Mouse (Mus musculus) urinary bladder, postnatal 36 days (tissue): ENCODE data around the gene Bud23.
A peak's percentile ranks its signal among the peaks of the same experiment; 100 is the strongest.
"Not testable (repeated sequence)": the region's sequence is repeated elsewhere in the genome, so short reads cannot be mapped to it uniquely, and the experiment has no call there.

ENCODE experiments used
- DNase-seq, 2 experiments: peaks; one replicate each; pipeline ENCODE4 v3.0.0; 2022; ENCODE audit warnings: low spot score in 2 of 2, mixed read lengths in 1 of 2

The Bud23 gene

DNA sequence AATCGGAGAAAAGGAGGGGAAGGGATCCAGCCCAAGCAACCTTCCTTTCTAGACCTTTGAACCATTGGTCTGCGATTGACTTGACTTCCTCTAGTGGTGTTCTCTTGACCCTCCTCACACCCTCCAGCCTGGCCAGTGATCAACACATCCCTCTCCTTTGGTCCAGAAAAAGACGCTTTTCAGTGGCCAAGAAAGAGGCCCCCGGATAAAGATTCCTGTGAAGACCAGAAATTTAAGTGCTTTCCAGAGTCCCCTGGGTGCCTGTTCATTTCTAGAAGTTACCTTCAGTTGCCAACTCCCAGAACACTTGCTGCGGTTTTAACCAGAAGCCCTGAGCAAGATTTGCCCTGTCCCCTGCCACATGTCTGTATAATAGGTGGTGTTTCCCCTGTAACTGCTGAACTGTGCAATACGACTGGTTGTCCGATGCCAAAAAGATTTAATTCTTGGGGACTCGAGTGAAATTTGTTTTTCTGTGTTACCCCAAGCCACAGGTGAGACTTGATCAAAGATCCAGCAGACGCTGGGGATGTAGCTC, at the start of gene Bud23:
Gene Bud23, minus strand, starts transcription at position 51 of the 538 bp plus-strand sequence.
- DNase-seq: not testable (repeated sequence)

DNA sequence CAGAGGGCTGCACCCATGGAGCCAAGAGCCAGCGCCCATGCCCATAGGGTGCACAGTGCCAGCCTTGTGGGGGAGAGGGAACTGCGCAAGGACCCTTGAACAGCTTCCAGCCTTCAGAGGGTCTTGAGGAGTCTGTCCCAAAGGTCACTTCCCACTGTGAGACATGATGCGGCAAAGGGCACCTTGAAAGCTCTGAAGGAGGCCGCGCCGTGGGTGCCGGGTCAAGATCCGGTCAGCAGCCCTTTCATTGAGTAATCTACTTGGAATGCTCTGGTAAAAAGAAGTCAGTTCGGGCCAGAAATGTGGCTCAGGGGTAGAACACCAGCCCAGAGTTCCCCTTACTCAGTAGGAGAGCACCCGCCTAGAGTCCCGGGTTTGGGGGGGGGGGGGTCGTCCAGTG, 49.0 kb upstream of the Bud23 start:
- no peak for DNase-seq

DNA sequence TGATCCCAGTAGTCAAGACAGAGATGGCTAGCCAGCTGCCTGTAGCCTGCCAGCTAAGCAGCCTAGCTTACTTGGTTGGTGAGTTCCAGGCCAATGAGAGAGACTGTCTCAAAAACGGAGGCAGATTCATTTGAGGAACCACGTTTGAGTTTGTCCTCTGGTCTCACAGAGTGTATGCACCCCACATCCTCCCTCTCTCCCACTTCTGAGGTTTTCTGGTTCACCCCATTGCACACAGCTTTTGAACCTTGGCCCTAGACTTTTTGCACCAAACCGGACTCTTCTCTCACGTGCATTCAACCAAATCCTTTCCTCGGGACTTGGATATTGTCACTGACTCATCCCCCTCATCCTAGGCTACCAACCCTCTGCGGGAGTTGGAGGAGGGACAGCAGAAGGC, 45.2 kb upstream of the Bud23 start:
- no peak for DNase-seq

DNA sequence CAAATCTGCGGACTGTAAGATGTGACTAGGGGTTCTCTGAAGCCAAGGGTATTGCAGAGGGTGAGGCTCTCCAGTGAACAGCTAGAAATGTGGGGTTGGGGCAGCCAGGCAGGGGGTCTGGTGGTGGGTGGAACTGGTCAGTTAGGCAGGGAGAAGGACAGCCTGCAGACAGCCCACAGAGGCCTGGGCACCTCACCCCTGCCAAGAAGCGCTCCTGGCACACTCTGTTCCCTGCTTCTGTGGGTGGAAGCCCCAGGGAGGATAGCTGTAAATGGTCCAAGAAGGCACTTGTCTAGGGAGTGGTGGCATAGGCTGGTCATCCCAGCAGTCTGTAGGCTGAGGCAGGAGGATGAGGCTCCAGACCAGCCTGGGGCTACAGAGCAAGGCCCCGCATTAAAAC, 44.7 kb upstream of the Bud23 start:
- DNase-seq: peak in 1 of 2 experiments; percentile 42

DNA sequence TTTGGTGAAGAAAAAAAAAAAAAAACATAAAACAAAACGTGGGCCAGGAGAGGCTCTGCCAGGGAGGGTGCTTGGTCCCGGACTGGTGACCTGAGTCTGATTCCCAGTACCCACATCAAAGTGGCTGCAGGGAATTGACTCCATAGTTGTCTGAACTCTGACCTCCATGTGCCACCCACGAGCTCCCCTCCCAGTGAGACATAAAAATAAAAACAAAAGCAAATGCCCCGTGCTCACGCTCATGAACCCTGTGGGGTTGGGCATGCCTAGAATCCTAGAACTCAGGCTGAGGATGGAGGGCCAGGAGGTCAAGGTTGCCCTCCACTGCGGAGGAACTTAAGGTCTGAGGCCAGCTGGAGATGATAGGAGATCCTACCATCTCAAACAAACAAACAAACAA, 44.3 kb upstream of the Bud23 start:
- DNase-seq: no peak

DNA sequence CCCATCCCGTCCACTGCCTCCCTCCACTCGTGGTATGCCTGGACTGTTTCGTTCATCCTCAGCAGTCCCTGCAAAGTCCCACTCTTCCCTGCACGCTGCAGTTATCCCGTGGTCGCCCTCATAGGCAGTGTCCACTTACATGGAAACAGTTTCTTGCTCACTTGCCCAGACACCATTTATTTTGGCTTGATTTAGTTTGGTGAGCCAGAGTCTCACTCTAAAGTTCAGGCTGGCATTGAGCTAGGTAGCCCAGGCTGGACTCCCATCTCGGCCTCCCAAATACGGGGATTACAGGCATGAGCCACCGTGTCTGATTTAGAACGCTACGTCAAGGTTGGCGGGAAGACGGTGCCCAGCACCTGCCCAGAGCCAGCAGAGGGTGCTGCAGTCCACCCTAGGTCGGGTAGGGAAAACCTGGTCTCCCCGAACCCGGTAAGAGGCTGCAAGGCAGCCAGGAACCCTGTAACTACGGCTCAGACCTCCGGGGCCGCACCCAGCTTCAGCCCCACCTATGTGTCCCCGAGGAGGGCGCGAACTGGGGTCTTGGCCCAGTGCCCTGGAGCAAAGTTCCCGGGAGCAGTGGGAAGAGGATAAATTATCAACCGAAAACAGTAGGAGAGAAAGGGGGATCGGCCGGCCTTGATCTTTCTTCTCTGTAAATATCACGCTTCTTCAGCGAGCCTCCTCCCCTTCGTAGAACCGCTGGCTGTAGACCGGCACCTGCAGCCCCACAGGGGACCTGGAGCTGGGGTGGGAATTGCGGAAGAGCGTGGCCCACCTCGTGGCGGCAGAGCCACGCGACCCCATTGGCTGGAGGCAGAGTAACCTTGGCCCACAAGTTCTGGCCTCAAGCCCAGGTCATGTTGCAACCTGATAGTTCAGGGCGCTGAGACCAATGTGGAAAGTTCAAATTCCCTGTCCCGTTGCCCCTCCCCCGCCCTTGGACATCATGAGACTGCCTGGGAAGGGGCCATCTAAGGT, 43.1 kb upstream of the Bud23 start:
- DNase-seq: peak; percentile 27 to 80

DNA sequence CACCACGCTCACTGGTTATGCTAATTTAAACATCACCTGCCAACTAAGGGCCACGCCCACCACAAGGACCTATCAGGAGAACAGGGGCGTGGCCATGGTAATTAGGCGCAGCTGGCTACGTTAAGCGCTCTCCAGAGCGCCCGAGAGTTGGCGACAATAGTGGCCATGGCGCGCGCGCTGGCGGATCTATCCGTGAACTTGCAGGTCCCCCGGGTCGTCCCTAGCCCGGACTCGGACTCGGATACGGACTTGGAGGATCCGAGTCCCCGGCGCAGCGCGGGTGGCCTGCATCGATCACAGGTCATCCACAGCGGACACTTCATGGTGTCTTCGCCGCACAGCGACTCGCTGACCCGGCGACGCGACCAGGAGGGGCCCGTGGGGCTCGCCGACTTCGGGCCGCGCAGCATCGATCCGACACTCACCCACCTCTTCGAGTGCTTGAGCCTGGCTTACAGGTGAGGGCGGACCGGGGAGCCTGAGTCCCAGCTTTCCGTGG, 42.0 kb upstream of the Bud23 start:
- DNase-seq: peak; percentile 38 to 81

DNA sequence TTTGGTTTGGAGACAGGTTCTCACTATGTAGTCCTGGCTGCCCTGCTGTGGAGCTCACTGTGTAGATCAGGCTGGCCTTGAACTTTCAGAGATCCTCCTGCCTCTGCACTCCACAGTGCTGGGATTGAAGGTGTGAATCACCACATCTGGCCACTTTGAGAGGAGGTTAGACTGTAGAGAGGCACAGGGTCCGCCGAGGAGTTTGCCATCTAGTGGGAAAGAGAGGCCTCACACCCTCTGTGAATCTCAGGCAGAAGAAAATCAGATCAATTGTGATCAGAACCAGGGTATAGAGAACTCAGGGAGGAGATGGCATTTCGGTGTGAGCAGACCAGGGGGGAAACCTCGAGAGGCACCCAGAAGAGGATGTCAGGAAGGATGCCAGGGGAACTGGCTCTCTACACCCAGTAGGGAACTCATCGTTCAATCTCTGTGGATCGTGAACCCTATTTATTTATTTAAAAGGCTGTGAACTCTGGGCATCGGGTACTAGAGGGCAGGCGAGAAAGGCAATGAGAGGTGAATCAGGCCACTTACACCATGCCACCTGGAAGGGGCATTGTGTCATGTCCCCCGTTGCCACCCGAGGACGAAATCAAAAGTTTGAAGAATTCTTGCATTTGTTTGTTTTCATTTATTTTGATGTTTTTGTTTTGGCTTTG, 39.4 kb upstream of the Bud23 start:
- DNase-seq: no peak

DNA sequence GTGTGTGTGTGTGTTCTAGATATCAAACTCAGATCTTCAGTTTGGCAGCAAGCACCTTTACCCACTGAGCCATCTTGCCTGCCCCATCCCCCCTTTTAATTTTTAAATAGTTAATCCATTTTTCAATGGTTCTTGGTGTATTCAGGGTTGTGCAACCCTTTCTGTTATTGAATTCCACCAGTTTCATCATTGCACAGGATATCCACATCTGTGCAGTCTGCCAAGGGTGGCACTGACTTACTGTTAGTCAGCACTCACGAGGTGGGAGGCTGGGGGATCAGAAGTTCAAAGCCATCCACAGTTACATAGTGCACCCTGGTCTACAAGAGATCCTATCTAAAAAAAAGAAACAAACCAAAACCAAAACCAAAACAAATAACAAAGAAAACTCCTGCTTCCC, 36.2 kb upstream of the Bud23 start:
- no peak for DNase-seq

DNA sequence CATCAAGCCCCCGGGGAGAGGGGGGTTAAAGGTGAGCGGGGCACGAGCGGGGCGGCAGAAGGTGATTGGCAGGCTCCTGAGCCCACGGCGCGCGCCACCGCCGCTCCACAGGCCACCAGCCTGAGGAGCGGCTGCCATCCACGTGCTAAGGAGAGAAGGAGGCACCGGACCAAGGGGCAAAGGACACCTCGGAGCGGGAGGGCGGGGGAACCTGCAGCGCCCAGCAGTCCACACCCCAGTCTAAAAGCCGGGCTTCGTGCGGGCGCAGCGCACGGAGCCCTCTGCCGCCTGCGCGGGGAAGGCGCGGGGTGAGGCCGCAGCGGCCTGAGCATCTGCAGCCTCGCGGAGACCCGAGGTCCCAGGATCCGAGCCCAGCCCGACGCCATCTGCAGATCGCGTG, 24.9 kb upstream of the Bud23 start, which contains the start of gene Mlxipl:
Gene Mlxipl, plus strand, starts transcription at position 238 of the 400 bp plus-strand sequence.
- no peak for DNase-seq

DNA sequence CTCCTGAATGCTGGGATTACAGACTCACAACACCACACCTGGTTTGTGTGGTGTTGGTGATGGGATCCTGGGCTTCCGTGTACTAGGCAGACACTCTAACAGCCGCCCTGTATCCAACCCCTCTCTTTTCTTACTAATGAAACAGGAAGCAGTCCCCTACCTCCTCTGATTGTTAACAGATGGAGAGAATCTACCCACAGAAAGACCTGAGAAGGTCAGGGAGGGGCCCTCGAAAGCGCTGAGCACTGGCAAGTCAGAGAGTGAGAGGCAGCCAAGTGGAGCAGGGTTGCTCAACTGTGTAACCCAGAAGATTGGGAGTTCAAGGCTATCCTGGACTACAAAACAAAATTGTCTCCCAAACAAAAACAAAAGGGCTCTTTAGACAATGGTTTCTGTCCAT, 22.1 kb upstream of the Bud23 start:
- DNase-seq: no peak

DNA sequence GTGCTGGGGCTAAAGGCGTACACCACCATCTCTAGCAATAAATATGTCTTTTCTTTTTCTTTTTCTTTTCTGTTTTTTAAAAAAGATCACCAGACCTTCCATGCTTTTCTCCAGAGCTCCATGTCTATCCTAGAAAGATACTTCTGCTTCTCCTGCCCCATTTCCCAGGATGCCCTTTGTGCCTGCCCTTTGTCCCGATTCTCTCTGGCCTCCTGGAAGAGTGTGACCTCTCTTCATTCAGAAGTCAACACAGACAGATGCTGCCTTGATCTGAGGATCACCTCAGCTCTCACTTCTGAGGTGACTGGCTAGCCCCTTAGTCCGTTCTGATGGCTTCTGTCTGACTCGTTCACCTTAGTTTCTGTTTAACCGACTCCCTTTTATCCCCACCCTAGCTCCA, 15.8 kb upstream of the Bud23 start:
- DNase-seq: no peak

DNA sequence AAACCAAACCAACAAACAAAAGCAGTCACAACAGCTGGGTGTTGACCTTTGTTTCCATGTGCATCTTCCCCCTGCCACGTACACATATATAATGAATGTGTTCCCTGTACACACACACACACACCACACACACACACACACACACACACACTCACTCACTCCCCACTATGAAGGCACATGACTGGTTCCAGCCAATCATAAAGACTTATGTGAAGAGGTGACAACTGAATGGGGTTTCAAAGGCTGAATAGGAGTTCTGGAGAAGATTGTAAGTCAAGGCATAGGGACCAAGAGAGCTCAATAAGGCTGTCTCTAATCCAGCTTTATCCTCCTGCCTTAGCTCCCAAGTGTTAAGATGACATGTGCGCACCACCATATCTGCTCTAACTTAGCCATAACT, 14.8 kb upstream of the Bud23 start:
- no peak for DNase-seq

DNA sequence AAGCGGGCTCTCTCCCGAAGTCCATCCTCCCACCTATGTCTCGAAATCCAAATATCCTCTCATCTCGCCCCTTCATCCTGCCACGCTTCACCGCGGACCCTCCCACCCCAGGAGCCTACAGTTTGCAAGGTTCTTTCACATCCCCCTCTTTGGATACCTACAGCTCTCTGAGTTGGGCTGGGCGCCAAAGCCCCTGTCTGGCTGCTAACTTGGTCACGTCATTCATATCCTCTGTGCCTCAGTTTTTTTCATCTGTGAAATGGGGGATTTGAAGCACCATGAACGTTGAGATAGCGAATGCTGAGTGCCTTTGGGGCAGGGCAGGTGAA, 13.7 kb upstream of the Bud23 start:
- DNase-seq: no peak

DNA sequence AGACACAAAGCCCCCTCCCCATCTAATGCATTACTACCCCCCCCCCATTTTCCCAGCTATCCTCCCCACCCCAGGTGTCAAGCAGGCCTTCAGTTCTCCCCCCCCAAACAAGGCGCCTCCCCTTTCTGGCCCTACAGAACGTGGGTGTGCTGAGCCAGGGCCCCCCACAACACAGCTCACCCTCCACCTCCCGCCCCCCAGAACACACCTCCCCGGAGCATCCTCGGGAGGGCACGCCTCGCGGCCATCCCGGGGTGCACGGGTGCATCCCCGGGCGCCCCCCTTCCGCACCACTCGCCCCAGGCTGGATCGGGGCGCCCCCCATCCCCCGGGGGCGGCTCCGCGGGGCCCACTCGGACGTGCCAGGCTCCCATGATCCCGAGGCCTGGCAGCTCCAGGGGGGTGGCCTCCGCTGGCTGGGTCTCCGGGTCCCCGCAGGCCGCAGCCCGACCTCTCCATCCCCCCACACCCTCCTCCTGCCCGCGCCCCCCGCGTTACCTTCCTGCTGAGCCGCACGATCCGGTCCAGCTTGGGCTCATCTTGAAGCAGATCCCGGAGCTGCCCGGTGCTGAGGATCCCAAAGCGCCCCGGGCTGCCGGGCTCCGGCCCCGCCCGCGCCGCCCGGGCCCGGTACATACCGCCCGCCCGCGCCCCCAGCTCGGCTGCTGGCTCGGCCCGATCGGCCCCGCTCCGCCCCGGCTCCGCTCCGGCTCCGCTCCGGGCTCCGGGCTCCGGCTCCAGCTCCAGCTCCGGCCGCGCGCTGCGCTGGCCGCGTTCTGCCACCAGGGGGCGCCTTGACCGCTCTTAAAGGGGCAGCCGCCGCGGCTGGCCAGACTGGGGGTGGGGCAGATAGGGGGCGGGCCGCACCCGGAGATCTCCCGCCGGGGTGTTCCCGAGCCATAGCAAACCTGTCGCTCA, 13.1 kb upstream of the Bud23 start, which contains the start of gene Vps37d:
Gene Vps37d, minus strand, starts transcription at position 703 of the 918 bp plus-strand sequence.
- DNase-seq: peak; percentile 87 to 90

DNA sequence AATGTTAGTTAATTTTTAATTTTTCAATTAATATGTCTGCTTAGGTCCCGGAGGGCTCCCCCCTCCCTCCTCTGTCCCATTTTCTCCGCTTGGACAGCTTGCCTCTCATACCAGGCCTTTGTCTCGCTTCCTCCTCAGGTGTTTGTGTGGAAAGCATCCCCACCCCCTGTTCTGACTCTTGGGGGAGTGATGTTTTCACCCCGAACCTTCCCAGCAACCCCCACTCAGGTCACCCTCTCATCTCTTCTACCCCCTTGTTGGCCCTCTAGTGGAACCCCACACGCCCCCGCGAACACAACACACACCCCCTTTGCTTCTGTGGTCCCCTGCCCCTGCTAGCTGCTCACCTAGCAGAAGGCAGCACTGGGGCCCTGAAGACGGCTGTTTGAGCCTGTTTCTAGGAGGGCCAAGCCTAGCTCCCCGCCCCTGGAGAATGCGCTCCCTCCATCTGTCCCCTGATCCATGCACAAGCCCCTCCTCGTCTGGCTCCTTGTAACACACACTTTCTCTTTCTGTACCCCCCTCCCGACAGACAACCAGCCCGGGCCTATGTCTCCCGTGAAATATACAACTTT, 12.3 kb upstream of the Bud23 start:
- no peak for DNase-seq

DNA sequence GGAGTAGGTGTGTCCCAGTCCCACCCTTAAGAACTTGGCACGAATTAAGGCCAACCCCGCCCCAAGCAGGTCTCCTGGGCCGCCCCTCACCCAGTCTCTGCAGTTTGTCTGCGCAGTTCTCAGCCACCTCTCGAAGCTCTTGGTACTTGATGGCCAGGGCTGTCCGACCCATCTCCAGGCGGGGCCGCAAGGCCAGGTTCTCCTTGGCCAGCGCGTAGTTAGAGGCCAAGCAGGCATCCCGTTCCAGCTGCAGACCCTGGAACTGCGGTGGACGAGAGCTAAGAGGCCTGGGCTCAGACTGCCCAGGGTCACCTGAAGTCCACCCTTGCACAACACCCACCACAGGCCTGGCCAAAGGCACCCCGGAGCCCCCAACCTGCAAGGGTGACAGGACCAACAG, 11.6 kb upstream of the Bud23 start:
- DNase-seq: no peak

DNA sequence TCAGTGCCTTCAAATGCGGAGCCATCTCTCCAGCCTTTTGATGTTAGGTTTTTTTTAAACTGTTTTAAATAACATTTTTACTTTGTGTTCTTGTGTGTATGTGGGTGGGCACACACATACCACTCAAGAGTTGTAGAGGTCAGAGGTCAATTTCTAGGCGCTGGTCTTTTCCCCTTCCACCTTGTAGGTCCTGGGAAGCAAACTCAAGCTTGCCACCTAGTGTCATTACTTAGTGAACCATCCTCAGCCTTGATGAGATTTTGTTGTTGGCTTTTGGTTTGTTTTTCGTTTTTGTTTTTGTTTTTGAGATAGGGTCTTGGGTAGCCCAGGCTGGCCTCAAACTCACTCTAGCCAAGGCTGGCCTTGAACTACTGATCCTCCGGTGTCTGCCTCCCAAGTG, 10.9 kb upstream of the Bud23 start:
- DNase-seq: no peak

DNA sequence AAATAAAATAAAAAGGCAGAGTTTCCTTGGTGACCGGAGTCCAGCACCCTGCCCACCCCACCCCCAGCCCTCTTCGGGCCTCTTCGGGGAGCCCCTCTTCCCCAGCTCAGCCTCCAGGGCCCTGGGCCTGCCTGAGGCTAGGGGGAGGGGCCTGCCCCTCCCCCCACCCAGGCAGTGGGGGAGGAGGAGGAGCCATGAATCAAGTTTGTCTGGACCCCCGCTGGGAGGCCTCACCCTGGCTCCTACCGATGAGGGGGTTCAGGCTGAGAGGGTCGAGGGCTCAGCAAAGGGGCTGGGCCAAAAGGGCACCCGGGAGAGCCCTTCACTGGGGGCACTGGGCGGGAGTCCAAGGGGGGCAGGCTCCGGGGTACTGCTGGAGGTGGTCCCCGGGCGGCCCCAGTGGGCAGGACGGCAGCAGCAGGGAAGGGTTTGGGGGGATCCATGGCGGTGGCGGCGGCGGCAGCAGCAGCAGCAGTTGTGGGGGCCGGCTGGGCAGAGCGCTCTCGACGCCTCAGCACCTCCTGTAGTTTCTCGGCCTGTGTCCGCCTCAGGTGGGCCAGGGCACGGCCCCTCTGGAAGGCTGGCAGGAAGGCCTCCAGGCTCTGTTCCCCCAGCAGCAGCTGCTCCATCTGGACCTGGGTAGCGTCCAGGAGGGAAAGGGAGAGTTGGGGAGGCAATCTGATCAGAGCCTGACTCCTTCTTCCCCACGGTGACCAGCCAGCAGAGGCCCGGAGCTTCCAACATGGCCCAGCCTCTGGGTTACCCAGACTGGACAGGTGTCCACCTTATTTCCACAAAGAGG, 8.8 kb upstream of the Bud23 start:
- no peak for DNase-seq

DNA sequence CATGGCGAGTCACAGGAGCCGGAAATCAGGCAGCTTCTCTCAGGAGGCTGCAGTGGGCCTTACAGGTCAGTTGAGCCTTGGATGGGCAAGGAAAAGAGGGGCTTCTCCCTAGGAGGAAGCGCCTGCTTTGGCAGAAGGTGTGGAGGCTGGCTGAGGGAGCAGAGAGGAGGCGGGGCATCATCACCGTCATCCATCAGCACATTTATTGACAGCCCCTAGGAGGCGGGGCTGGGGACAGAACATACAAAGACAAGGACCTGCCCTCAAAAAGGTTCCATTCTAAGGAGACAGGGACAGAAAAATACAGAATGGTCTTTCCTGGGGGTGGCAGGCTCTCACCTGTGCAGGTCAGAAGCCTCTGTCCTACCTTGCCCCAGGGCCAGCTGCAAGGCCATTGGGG, 8.0 kb upstream of the Bud23 start:
- DNase-seq: no peak
